Mouse (Mus musculus): ENCODE measurements around the gene Nr2f2. TPM values are rescaled to one million over a fixed set of nuclear protein-coding genes. Genes with fewer than 3 reads are reported as not detected.

Gene Nr2f2
- 53.7 and 56.9 TPM in 2 replicates for polyA plus RNA-seq (2014; fragmentation: Nextera tagmentation; extraction: Ambion mirVana)

DNA sequence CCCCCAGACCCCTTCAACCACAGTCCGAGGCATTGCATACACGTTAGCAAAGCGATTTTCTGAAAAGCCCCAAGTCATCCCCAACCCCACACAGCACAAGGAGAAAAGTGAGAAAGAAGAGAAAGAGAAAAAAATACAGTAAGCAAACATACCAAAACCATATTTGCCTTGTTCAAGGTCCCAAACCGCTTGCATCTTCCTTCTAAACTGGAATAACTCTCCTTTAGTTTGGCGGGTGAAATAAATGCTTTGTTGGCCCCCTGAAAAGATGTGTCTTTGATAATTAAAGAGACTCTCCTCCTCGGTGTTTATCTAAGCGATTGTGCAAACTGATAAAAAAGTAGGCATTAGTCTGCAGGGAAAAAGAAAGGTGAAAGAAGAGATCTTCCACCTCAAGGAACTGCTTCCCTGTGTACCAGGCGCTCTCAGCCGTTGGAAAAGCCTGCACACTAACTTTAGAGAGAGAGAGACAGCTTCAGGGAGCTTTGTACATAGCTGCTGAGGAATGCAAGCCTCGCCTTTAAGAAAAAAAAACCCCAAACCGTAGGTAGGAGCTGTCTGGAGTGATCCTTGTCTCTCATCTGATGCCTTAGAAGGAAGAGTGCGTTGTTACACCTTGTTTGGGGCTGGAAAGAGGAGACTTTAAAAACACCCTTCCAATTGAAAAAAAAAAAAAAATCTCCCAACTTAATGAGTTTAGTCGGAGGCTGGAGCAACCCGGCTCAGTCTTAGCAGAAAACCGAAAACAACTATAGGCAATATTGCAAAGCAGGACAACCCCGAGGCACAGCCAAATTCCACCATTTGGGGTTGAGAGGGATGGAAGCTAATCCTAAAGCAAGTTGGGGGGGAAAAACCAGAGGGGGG lies at the start of gene Nr2f2:
TSS of gene Nr2f2 (minus strand) at position 795 of the 867 bp plus-strand sequence.
- peak within 1 kb of the TSS; percentile 88 for H3K27ac ChIP-seq (ENCODE audit: low read depth)
- peak within 1 kb of the TSS; percentile 55 for H3K4me3 ChIP-seq (ENCODE audit: low read depth, low read length)
- H3K4me1 ChIP-seq (replicated peaks; ENCODE audit: control insufficient read depth, insufficient read depth, low read length): peaks cover 12% of the 10 kb centered on the region; the same call in 1 of the 2 replicates
- H3K9ac ChIP-seq (ENCODE audit: low read length): peak within 1 kb of the TSS; percentile 72
- DNase-seq (ENCODE audit: low spot score) (no peak), ATAC-seq (replicated peaks; ENCODE audit: low FRiP score, low TSS enrichment, low read depth) (no peak)
- 3% methylated on average over 16 of the region's 16 CpGs for WGBS
- H3K27me3 ChIP-seq (replicated peaks; ENCODE audit: control insufficient read depth, insufficient read depth, low read length): peaks cover 15% of the 10 kb centered on the region
- H3K4me2 ChIP-seq (ENCODE audit: low read length): peak within 1 kb of the TSS; percentile 60
- no peaks in the 10 kb centered on the region for H3K36me3 ChIP-seq (ENCODE audit: control insufficient read depth, insufficient read depth, low read length)
- H3K9me3 ChIP-seq (ENCODE audit: control insufficient read depth, low read length): no peaks in the 10 kb centered on the region

- WGBS: 94% methylated on average over 4 of the region's 4 CpGs
- H3K4me3 ChIP-seq (ENCODE audit: low read depth, low read length): no peak overlapping the region
- 0 out of 2 replicates have a peak, but pooled peaks cover 15% of the 10 kb centered on the region for H3K36me3 ChIP-seq (ENCODE audit: control insufficient read depth, insufficient read depth, low read length)
- no peaks in the 10 kb centered on the region for H3K27me3 ChIP-seq (replicated peaks; ENCODE audit: control insufficient read depth, insufficient read depth, low read length)
- no peak for ATAC-seq (replicated peaks; ENCODE audit: low FRiP score, low TSS enrichment, low read depth)
- H3K27ac ChIP-seq (ENCODE audit: low read depth): no peak overlapping the region
- H3K9ac ChIP-seq (ENCODE audit: low read length): no peak overlapping the region
- H3K4me2 ChIP-seq (ENCODE audit: low read length): no peak overlapping the region
- no peaks in the 10 kb centered on the region for H3K4me1 ChIP-seq (replicated peaks; ENCODE audit: control insufficient read depth, insufficient read depth, low read length)
- H3K9me3 ChIP-seq (ENCODE audit: control insufficient read depth, low read length): no peaks in the 10 kb centered on the region
- DNase-seq (ENCODE audit: low spot score): no peak
These were observed 47.9 kb upstream of the Nr2f2 start for GRCm38 (mm10) chr7:70414461-70414860.

DNA sequence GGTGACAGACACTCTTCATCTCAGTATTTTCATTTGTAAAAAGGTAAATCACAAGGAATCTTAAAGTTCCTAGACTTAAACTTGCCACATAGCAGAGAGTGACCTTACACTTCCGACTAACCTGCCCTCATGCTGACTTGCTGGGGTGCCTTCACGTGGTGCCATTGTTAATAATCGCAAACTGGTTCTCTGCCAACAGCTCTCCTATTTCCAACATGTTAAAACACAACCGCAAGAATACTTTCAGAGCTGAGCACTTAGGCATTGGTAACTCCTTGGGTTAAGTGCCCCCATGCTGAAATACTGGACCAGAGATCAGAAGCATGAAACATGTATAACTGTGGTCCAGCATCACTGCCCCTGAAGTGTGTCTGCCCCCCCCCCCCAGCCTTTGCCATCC lies 47.1 kb upstream of the Nr2f2 start:
- Histone ChIP-seq H3K4me3 (ENCODE audit: low read depth, low read length) (no peak overlapping the region), H3K36me3 (ENCODE audit: control insufficient read depth, insufficient read depth, low read length) (0 out of 2 replicates have a peak, but pooled peaks cover 18% of the 10 kb centered on the region), H3K9ac (ENCODE audit: low read length) (no peak overlapping the region), H3K27me3 (replicated peaks; ENCODE audit: control insufficient read depth, insufficient read depth, low read length) (no peaks in the 10 kb centered on the region), H3K9me3 (ENCODE audit: control insufficient read depth, low read length) (no peaks in the 10 kb centered on the region), H3K4me2 (ENCODE audit: low read length) (no peak overlapping the region), H3K27ac (ENCODE audit: low read depth) (no peak overlapping the region), H3K4me1 (replicated peaks; ENCODE audit: control insufficient read depth, insufficient read depth, low read length) (no peaks in the 10 kb centered on the region)
- 85% methylated on average over 4 of the region's 4 CpGs for WGBS
- ATAC-seq (replicated peaks; ENCODE audit: low FRiP score, low TSS enrichment, low read depth) (no peak), DNase-seq (ENCODE audit: low spot score) (no peak)

GRCm38 (mm10) chr7:70412900-70413299 lies 46.4 kb upstream of the Nr2f2 start:
- H3K27ac ChIP-seq (ENCODE audit: low read depth): no peak overlapping the region
- H3K9ac ChIP-seq (ENCODE audit: low read length): no peak overlapping the region
- 0 out of 2 replicates have a peak, but pooled peaks cover 18% of the 10 kb centered on the region for H3K36me3 ChIP-seq (ENCODE audit: control insufficient read depth, insufficient read depth, low read length)
- no peak overlapping the region for H3K4me3 ChIP-seq (ENCODE audit: low read depth, low read length)
- ATAC-seq (replicated peaks; ENCODE audit: low FRiP score, low TSS enrichment, low read depth): no peak
- WGBS: 84% methylated on average over 7 of the region's 7 CpGs
- no peak overlapping the region for H3K4me2 ChIP-seq (ENCODE audit: low read length)
- H3K27me3 ChIP-seq (replicated peaks; ENCODE audit: control insufficient read depth, insufficient read depth, low read length): no peaks in the 10 kb centered on the region
- H3K4me1 ChIP-seq (replicated peaks; ENCODE audit: control insufficient read depth, insufficient read depth, low read length): no peaks in the 10 kb centered on the region
- no peaks in the 10 kb centered on the region for H3K9me3 ChIP-seq (ENCODE audit: control insufficient read depth, low read length)
- no peak for DNase-seq (ENCODE audit: low spot score)

GRCm38 (mm10) chr7:70410350-70410749 lies 43.8 kb upstream of the Nr2f2 start:
- no peaks in the 10 kb centered on the region for H3K4me1 ChIP-seq (replicated peaks; ENCODE audit: control insufficient read depth, insufficient read depth, low read length)
- DNase-seq (ENCODE audit: low spot score) (no peak), ATAC-seq (replicated peaks; ENCODE audit: low FRiP score, low TSS enrichment, low read depth) (no peak)
- peaks cover 18% of the 10 kb centered on the region; the same call in 1 of the 2 replicates for H3K36me3 ChIP-seq (ENCODE audit: control insufficient read depth, insufficient read depth, low read length)
- no peaks in the 10 kb centered on the region for H3K27me3 ChIP-seq (replicated peaks; ENCODE audit: control insufficient read depth, insufficient read depth, low read length)
- H3K9me3 ChIP-seq (ENCODE audit: control insufficient read depth, low read length): no peaks in the 10 kb centered on the region
- WGBS: 80% methylated on average over 3 of the region's 3 CpGs
- no peak overlapping the region for H3K4me3 ChIP-seq (ENCODE audit: low read depth, low read length)
- H3K27ac ChIP-seq (ENCODE audit: low read depth): no peak overlapping the region
- no peak overlapping the region for H3K4me2 ChIP-seq (ENCODE audit: low read length)
- no peak overlapping the region for H3K9ac ChIP-seq (ENCODE audit: low read length)

- H3K4me1 ChIP-seq (replicated peaks; ENCODE audit: control insufficient read depth, insufficient read depth, low read length): no peaks in the 10 kb centered on the region
- H3K4me3 ChIP-seq (ENCODE audit: low read depth, low read length): no peak overlapping the region
- H3K4me2 ChIP-seq (ENCODE audit: low read length): no peak overlapping the region
- 76% methylated on average over 11 of the region's 11 CpGs for WGBS
- ATAC-seq (replicated peaks; ENCODE audit: low FRiP score, low TSS enrichment, low read depth) (no peak), DNase-seq (ENCODE audit: low spot score) (no peak)
- no peaks in the 10 kb centered on the region for H3K27me3 ChIP-seq (replicated peaks; ENCODE audit: control insufficient read depth, insufficient read depth, low read length)
- H3K9ac ChIP-seq (ENCODE audit: low read length): no peak overlapping the region
- H3K27ac ChIP-seq (ENCODE audit: low read depth): no peak overlapping the region
- peaks cover 18% of the 10 kb centered on the region; the same call in 1 of the 2 replicates for H3K36me3 ChIP-seq (ENCODE audit: control insufficient read depth, insufficient read depth, low read length)
- no peaks in the 10 kb centered on the region for H3K9me3 ChIP-seq (ENCODE audit: control insufficient read depth, low read length)
These were observed 43.4 kb upstream of the Nr2f2 start for GRCm38 (mm10) chr7:70409890-70410289.

DNA sequence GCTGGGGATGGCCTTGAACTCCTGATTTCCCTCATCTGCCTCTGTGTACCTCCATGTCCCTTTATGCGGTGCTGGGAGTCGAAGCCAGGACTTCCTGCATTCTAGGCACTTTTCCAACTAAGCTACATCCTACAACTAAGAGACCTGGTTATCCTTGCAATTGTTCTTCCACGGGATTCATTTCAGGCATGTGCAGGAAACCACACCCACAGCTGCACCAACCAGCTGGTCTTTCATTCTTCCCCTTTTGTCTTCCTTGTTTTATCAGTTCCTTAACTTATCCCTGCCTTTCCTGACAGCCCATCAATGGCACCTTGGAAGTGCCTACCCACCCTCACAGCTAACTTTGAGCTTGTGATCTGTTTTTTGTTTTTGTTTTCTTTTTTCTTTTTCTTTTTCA lies 42.3 kb upstream of the Nr2f2 start:
- Histone ChIP-seq H3K4me3 (ENCODE audit: low read depth, low read length) (no peak overlapping the region), H3K4me2 (ENCODE audit: low read length) (no peak overlapping the region), H3K4me1 (replicated peaks; ENCODE audit: control insufficient read depth, insufficient read depth, low read length) (no peaks in the 10 kb centered on the region), H3K27ac (ENCODE audit: low read depth) (no peak overlapping the region), H3K36me3 (ENCODE audit: control insufficient read depth, insufficient read depth, low read length) (peaks cover 18% of the 10 kb centered on the region; the same call in 1 of the 2 replicates), H3K27me3 (replicated peaks; ENCODE audit: control insufficient read depth, insufficient read depth, low read length) (no peaks in the 10 kb centered on the region), H3K9me3 (ENCODE audit: control insufficient read depth, low read length) (no peaks in the 10 kb centered on the region), H3K9ac (ENCODE audit: low read length) (no peak overlapping the region)
- DNase-seq (ENCODE audit: low spot score): no peak
- no peak for ATAC-seq (replicated peaks; ENCODE audit: low FRiP score, low TSS enrichment, low read depth)
- 69% methylated on average over 3 of the region's 3 CpGs for WGBS

DNA sequence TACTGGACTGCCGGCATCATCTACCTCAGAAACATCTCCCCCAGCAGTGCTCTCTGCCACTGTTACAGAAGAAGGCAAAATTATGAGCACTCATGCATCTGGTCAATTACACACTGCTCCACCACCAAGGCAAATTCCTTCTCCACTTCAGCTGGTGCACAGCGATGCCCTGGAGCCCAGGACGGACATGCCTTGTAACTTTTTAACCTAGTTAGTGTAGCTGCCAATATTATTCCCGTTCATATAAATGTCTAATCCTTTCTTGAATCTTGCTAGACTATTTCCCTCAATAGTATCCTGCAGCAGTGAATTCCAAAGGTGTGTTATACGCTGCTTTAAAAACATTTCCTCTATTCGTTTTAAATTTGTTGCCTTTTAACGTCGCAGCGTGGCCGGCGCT lies 40.6 kb upstream of the Nr2f2 start:
- no peak for ATAC-seq (replicated peaks; ENCODE audit: low FRiP score, low TSS enrichment, low read depth)
- Histone ChIP-seq H3K36me3 (ENCODE audit: control insufficient read depth, insufficient read depth, low read length) (peaks cover 21% of the 10 kb centered on the region; the same call in 1 of the 2 replicates), H3K27ac (ENCODE audit: low read depth) (no peak overlapping the region)

More for the DNA sequence above, 40.6 kb upstream of the Nr2f2 start:
- Histone ChIP-seq H3K27me3 (replicated peaks; ENCODE audit: control insufficient read depth, insufficient read depth, low read length) (no peaks in the 10 kb centered on the region), H3K4me2 (ENCODE audit: low read length) (no peak overlapping the region), H3K9ac (ENCODE audit: low read length) (no peak overlapping the region), H3K4me3 (ENCODE audit: low read depth, low read length) (no peak overlapping the region), H3K9me3 (ENCODE audit: control insufficient read depth, low read length) (no peaks in the 10 kb centered on the region), H3K4me1 (replicated peaks; ENCODE audit: control insufficient read depth, insufficient read depth, low read length) (no peaks in the 10 kb centered on the region)
- 84% methylated on average over 11 of the region's 11 CpGs for WGBS
- no peak for DNase-seq (ENCODE audit: low spot score)
